Mouse (Mus musculus): ENCODE measurements around the gene Tnf. TPM values are rescaled to one million over a fixed set of nuclear protein-coding genes. Genes with fewer than 3 reads are reported as not detected.

Gene Tnf
- polyA plus RNA-seq, 1 experiment = 0.05 TPM

DNA sequence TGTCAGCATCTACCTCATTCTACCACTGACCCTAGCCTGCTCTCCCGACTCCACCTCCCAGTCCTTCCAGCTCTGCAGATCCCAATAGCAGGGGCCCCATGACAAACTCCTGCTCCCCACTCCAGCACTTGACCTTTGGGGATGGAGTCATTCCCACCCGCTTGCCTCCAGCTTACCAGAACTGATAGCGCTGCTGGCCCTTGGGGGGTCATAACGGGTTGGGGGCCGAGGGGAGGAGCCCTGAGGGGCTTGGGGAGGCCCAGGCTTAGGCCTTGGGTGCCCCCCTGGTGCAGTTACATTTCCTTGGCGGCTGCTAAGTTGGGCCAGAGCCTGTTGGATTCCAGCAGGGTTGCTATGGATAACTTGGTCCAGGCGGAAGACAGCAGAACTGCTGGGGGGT lies 47.2 kb downstream of the Tnf start:
- TF ChIP-seq POLR2AphosphoS2 (IDR thresholded peaks at IDR 0.05; ENCODE audit: insufficient read length, low read depth) (no peak), CEBPB (IDR thresholded peaks at IDR 0.05; ENCODE audit: insufficient read depth, poor library complexity, severe bottlenecking) (no peak), E2F4 (IDR thresholded peaks at IDR 0.05; ENCODE audit: insufficient read depth) (no peak), MAX (IDR thresholded peaks at IDR 0.05; ENCODE audit: low read depth) (no peak), MYOG (IDR thresholded peaks at IDR 0.05; ENCODE audit: control insufficient read depth in 1 of 3, insufficient read depth in 1 of 3, insufficient read length in 2 of 3, low read depth in 2 of 3) (no peak), SRF (IDR thresholded peaks at IDR 0.05; ENCODE audit: control insufficient read depth, insufficient read length, low read depth) (no peak), POLR2A (IDR thresholded peaks at IDR 0.05; ENCODE audit: insufficient read length, low read depth) (no peak), USF1 (IDR thresholded peaks at IDR 0.05; ENCODE audit: low read depth) (no peak), REST (IDR thresholded peaks at IDR 0.05; ENCODE audit: insufficient read depth, insufficient read length) (no peak), MYOD1 (IDR thresholded peaks at IDR 0.05; ENCODE audit: control insufficient read depth in 1 of 3, insufficient read length in 2 of 3, low read depth in 2 of 3) (no peak), TCF12 (IDR thresholded peaks at IDR 0.05; ENCODE audit: insufficient read depth, poor library complexity, severe bottlenecking) (no peak)
- no peak overlapping the region for H3K4me2 ChIP-seq (ENCODE audit: low read depth)
- H3K36me3 ChIP-seq (ENCODE audit: control insufficient read depth, insufficient read depth) = peaks cover 39% of the 10 kb centered on the region
- peaks cover 15% of the 10 kb centered on the region for H3K79me2 ChIP-seq (ENCODE audit: control insufficient read depth, insufficient read depth)
- H3K27me3 ChIP-seq (ENCODE audit: control insufficient read depth, insufficient read depth, insufficient read length) = no peaks in the 10 kb centered on the region
- H3ac ChIP-seq (ENCODE audit: control insufficient read depth, insufficient read length) = no peak overlapping the region
- H3K4me3 ChIP-seq = no peak overlapping the region

DNA sequence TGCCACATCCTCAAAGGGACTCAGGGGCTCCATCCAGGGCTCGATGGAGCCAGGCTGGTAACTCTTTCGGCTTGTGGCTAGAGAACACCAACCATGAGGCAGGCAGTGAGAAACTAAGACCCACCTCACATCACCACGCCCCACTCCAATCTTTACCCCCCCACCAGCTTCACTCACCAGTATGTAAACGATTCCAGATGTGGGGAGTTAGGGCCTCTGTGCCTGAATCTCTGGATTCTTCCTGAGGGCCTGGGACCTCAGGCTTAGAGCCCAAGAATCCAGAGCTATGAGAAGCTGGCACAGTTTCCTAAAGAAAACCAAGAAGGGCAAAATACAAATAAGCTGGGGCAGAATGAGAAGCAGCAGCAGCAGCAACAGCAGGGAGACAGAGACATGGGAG lies 47.9 kb downstream of the Tnf start:
- no peak overlapping the region for H3K4me3 ChIP-seq
- TF ChIP-seq TCF3 (IDR thresholded peaks at IDR 0.05; ENCODE audit: insufficient read length, low read depth) (no peak), MYOG (IDR thresholded peaks at IDR 0.05; ENCODE audit: control insufficient read depth in 1 of 3, insufficient read depth in 1 of 3, insufficient read length in 2 of 3, low read depth in 2 of 3) (no peak), USF1 (IDR thresholded peaks at IDR 0.05; ENCODE audit: low read depth) (no peak), SRF (IDR thresholded peaks at IDR 0.05; ENCODE audit: control insufficient read depth, insufficient read length, low read depth) (no peak), E2F4 (IDR thresholded peaks at IDR 0.05; ENCODE audit: insufficient read depth) (no peak), POLR2A (IDR thresholded peaks at IDR 0.05; ENCODE audit: insufficient read length, low read depth) (no peak), MAX (IDR thresholded peaks at IDR 0.05; ENCODE audit: low read depth) (no peak), MYOD1 (IDR thresholded peaks at IDR 0.05; ENCODE audit: control insufficient read depth in 1 of 3, insufficient read length in 2 of 3, low read depth in 2 of 3) (no peak), REST (IDR thresholded peaks at IDR 0.05; ENCODE audit: insufficient read depth, insufficient read length) (no peak)
- no peak overlapping the region for H3ac ChIP-seq (ENCODE audit: control insufficient read depth, insufficient read length)
- no peak overlapping the region for H3K4me2 ChIP-seq (ENCODE audit: low read depth)
- peaks cover 41% of the 10 kb centered on the region for H3K36me3 ChIP-seq (ENCODE audit: control insufficient read depth, insufficient read depth)
- no peaks in the 10 kb centered on the region for H3K27me3 ChIP-seq (ENCODE audit: control insufficient read depth, insufficient read depth, insufficient read length)
- H3K79me2 ChIP-seq (ENCODE audit: control insufficient read depth, insufficient read depth) = peaks cover 12% of the 10 kb centered on the region

DNA sequence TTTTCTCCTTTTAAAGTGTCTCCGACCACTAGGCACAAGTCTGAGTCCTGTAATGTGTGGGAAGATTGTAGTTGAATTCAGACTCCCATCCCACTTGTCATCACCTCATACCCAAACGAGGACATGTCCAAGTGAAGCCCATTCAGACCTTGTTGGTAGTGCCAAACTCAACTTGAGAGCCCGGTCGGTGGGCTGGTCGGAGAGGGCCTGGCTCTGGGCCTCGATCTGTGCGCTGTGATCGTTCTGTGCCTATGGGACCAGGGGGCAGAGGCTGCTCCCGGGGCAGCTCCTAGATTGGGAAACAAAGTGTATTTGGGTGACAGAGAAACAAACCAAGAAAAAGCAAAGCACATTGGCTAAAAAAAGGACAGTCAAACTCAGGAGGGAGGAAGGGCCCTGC lies 48.7 kb downstream of the Tnf start:
- no peak overlapping the region for H3K4me3 ChIP-seq
- H3K4me2 ChIP-seq (ENCODE audit: low read depth) = no peak overlapping the region
- no peaks in the 10 kb centered on the region for H3K27me3 ChIP-seq (ENCODE audit: control insufficient read depth, insufficient read depth, insufficient read length)
- TF ChIP-seq USF1 (IDR thresholded peaks at IDR 0.05; ENCODE audit: low read depth) (no peak), TCF3 (IDR thresholded peaks at IDR 0.05; ENCODE audit: insufficient read length, low read depth) (no peak), MAX (IDR thresholded peaks at IDR 0.05; ENCODE audit: low read depth) (no peak), TCF12 (IDR thresholded peaks at IDR 0.05; ENCODE audit: insufficient read depth, poor library complexity, severe bottlenecking) (no peak), POLR2AphosphoS2 (IDR thresholded peaks at IDR 0.05; ENCODE audit: insufficient read length, low read depth) (no peak), SRF (IDR thresholded peaks at IDR 0.05; ENCODE audit: control insufficient read depth, insufficient read length, low read depth) (no peak), CEBPB (IDR thresholded peaks at IDR 0.05; ENCODE audit: insufficient read depth, poor library complexity, severe bottlenecking) (no peak), MYOG (IDR thresholded peaks at IDR 0.05; ENCODE audit: control insufficient read depth in 1 of 3, insufficient read depth in 1 of 3, insufficient read length in 2 of 3, low read depth in 2 of 3) (no peak), MYOD1 (IDR thresholded peaks at IDR 0.05; ENCODE audit: control insufficient read depth in 1 of 3, insufficient read length in 2 of 3, low read depth in 2 of 3) (no peak), REST (IDR thresholded peaks at IDR 0.05; ENCODE audit: insufficient read depth, insufficient read length) (no peak), POLR2A (IDR thresholded peaks at IDR 0.05; ENCODE audit: insufficient read length, low read depth) (no peak), E2F4 (IDR thresholded peaks at IDR 0.05; ENCODE audit: insufficient read depth) (no peak)
- peaks cover 8% of the 10 kb centered on the region for H3K79me2 ChIP-seq (ENCODE audit: control insufficient read depth, insufficient read depth)
- no peak overlapping the region for H3ac ChIP-seq (ENCODE audit: control insufficient read depth, insufficient read length)
- H3K36me3 ChIP-seq (ENCODE audit: control insufficient read depth, insufficient read depth) = peaks cover 45% of the 10 kb centered on the region

DNA sequence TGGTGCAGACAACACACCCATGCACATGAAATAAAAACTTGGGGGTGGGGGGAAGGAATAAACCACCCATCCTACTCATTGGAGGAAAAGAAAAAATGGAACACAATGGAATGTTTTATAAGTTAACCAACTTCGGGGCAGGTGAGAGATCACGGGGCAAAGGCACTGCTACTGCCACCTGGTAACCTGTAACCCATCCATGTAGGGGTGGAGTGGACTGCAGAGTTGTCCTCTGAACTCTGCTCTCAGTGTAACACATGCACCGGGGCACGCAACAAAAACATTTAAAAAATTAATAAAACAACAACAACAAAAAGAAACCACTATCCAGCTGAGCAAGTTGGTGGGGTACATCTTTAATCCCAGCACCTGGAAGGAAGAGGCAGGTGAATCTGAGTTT lies 49.7 kb downstream of the Tnf start:
- H3K36me3 ChIP-seq (ENCODE audit: control insufficient read depth, insufficient read depth) = peaks cover 44% of the 10 kb centered on the region
- H3ac ChIP-seq (ENCODE audit: control insufficient read depth, insufficient read length) = no peak overlapping the region
- no peak overlapping the region for H3K4me3 ChIP-seq
- H3K79me2 ChIP-seq (ENCODE audit: control insufficient read depth, insufficient read depth) = peaks cover 1% of the 10 kb centered on the region
- H3K4me2 ChIP-seq (ENCODE audit: low read depth) = no peak overlapping the region
- H3K27me3 ChIP-seq (ENCODE audit: control insufficient read depth, insufficient read depth, insufficient read length) = no peaks in the 10 kb centered on the region
- TF ChIP-seq CEBPB (IDR thresholded peaks at IDR 0.05; ENCODE audit: insufficient read depth, poor library complexity, severe bottlenecking) (no peak), POLR2AphosphoS2 (IDR thresholded peaks at IDR 0.05; ENCODE audit: insufficient read length, low read depth) (no peak), REST (IDR thresholded peaks at IDR 0.05; ENCODE audit: insufficient read depth, insufficient read length) (no peak), TCF3 (IDR thresholded peaks at IDR 0.05; ENCODE audit: insufficient read length, low read depth) (no peak), SRF (IDR thresholded peaks at IDR 0.05; ENCODE audit: control insufficient read depth, insufficient read length, low read depth) (no peak), USF1 (IDR thresholded peaks at IDR 0.05; ENCODE audit: low read depth) (no peak), POLR2A (IDR thresholded peaks at IDR 0.05; ENCODE audit: insufficient read length, low read depth) (no peak), TCF12 (IDR thresholded peaks at IDR 0.05; ENCODE audit: insufficient read depth, poor library complexity, severe bottlenecking) (no peak), MAX (IDR thresholded peaks at IDR 0.05; ENCODE audit: low read depth) (no peak), MYOD1 (IDR thresholded peaks at IDR 0.05; ENCODE audit: control insufficient read depth in 1 of 3, insufficient read length in 2 of 3, low read depth in 2 of 3) (no peak), E2F4 (IDR thresholded peaks at IDR 0.05; ENCODE audit: insufficient read depth) (no peak), MYOG (IDR thresholded peaks at IDR 0.05; ENCODE audit: control insufficient read depth in 1 of 3, insufficient read depth in 1 of 3, insufficient read length in 2 of 3, low read depth in 2 of 3) (no peak)

Other genes starting within 250 kb of the Tnf start
- gene Hspa1b, start 242.8 kb downstream of the Tnf start, polyA plus RNA-seq (2012; fragmentation: generic; extraction: Trizol) = 7.3 TPM
- gene Gm20481, start 232.1 kb downstream of the Tnf start, polyA plus RNA-seq (2012; fragmentation: generic; extraction: Trizol) = not detected
- gene Hspa1a, start 229.9 kb downstream of the Tnf start, polyA plus RNA-seq (2012; fragmentation: generic; extraction: Trizol) = 1.8 TPM
- gene Hspa1l, start 229.3 kb downstream of the Tnf start, polyA plus RNA-seq (2012; fragmentation: generic; extraction: Trizol) = 1.3 TPM
- 52.3 TPM for gene Lsm2, start 220.1 kb downstream of the Tnf start, polyA plus RNA-seq (2012; fragmentation: generic; extraction: Trizol)
- gene Vars, start 201.0 kb downstream of the Tnf start, polyA plus RNA-seq (2012; fragmentation: generic; extraction: Trizol) = 208 TPM
- 0.05 TPM for gene Vwa7, start 185.4 kb downstream of the Tnf start, polyA plus RNA-seq (2012; fragmentation: generic; extraction: Trizol)
- 0.14 TPM for gene Sapcd1, start 174.0 kb downstream of the Tnf start, polyA plus RNA-seq (2012; fragmentation: generic; extraction: Trizol)
- 2.1 TPM for gene Msh5, start 155.3 kb downstream of the Tnf start, polyA plus RNA-seq (2012; fragmentation: generic; extraction: Trizol)
- 412 TPM for gene Clic1, start 152.0 kb downstream of the Tnf start, polyA plus RNA-seq (2012; fragmentation: generic; extraction: Trizol)
- 101 TPM for gene Ddah2, start 143.0 kb downstream of the Tnf start, polyA plus RNA-seq (2012; fragmentation: generic; extraction: Trizol)
- 0.18 TPM for gene Ly6g6c, start 136.6 kb downstream of the Tnf start, polyA plus RNA-seq (2012; fragmentation: generic; extraction: Trizol)
- not detected for gene Mpig6b, start 135.8 kb downstream of the Tnf start, polyA plus RNA-seq (2012; fragmentation: generic; extraction: Trizol)
- not detected for gene Ly6g6e, start 125.1 kb downstream of the Tnf start, polyA plus RNA-seq (2012; fragmentation: generic; extraction: Trizol)
- gene Ly6g6d, start 123.9 kb downstream of the Tnf start, polyA plus RNA-seq (2012; fragmentation: generic; extraction: Trizol) = not detected
- not detected for gene Ly6g6f, start 116.4 kb downstream of the Tnf start, polyA plus RNA-seq (2012; fragmentation: generic; extraction: Trizol)
- 64.7 TPM for gene Abhd16a, start 112.7 kb downstream of the Tnf start, polyA plus RNA-seq (2012; fragmentation: generic; extraction: Trizol)
- not detected for gene Ly6g5c, start 93.7 kb downstream of the Tnf start, polyA plus RNA-seq (2012; fragmentation: generic; extraction: Trizol)
- 0.11 TPM for gene Ly6g5b, start 86.6 kb downstream of the Tnf start, polyA plus RNA-seq (2012; fragmentation: generic; extraction: Trizol)
- 17.4 TPM for gene Gpank1, start 80.6 kb downstream of the Tnf start, polyA plus RNA-seq (2012; fragmentation: generic; extraction: Trizol)
- gene Csnk2b, start 80.0 kb downstream of the Tnf start, polyA plus RNA-seq (2012; fragmentation: generic; extraction: Trizol) = 320 TPM
- gene D17H6S53E, start 75.6 kb downstream of the Tnf start, polyA plus RNA-seq (2012; fragmentation: generic; extraction: Trizol) = 12.8 TPM
- gene Apom, start 70.0 kb downstream of the Tnf start, polyA plus RNA-seq (2012; fragmentation: generic; extraction: Trizol) = 0.18 TPM
- gene Bag6, start 66.8 kb downstream of the Tnf start, polyA plus RNA-seq (2012; fragmentation: generic; extraction: Trizol) = 271 TPM
- 153 TPM for gene Prrc2a, start 37.1 kb downstream of the Tnf start, polyA plus RNA-seq (2012; fragmentation: generic; extraction: Trizol)
- not detected for gene Aif1, start 25.9 kb downstream of the Tnf start, polyA plus RNA-seq (2012; fragmentation: generic; extraction: Trizol)
- gene Lst1, start 13.6 kb downstream of the Tnf start, polyA plus RNA-seq (2012; fragmentation: generic; extraction: Trizol) = 4.3 TPM
- 0.05 TPM for gene Ltb, start 7.6 kb downstream of the Tnf start, polyA plus RNA-seq (2012; fragmentation: generic; extraction: Trizol)
- gene Lta, start 3.3 kb upstream of the Tnf start, polyA plus RNA-seq (2012; fragmentation: generic; extraction: Trizol) = 0.26 TPM
- gene Gm16181, start 18.8 kb upstream of the Tnf start, polyA plus RNA-seq (2012; fragmentation: generic; extraction: Trizol) = 0.18 TPM
- gene Atp6v1g2, start 31.7 kb upstream of the Tnf start, polyA plus RNA-seq (2012; fragmentation: generic; extraction: Trizol) = 2.0 TPM
- gene Nfkbil1, start 33.8 kb upstream of the Tnf start, polyA plus RNA-seq (2012; fragmentation: generic; extraction: Trizol) = 27.1 TPM
- gene Ddx39b, start 39.7 kb upstream of the Tnf start, polyA plus RNA-seq (2012; fragmentation: generic; extraction: Trizol) = 268 TPM
- gene H2-D1, start 60.7 kb upstream of the Tnf start, polyA plus RNA-seq (2012; fragmentation: generic; extraction: Trizol) = 38.3 TPM
- 6.6 TPM for gene H2-Q1, start 118.4 kb upstream of the Tnf start, polyA plus RNA-seq (2012; fragmentation: generic; extraction: Trizol)
- gene H2-Q2, start 140.2 kb upstream of the Tnf start, polyA plus RNA-seq (2012; fragmentation: generic; extraction: Trizol) = 0.17 TPM
- gene H2-Q4, start 177.6 kb upstream of the Tnf start, polyA plus RNA-seq (2012; fragmentation: generic; extraction: Trizol) = 8.3 TPM
- not detected for gene H2-Q6, start 222.8 kb upstream of the Tnf start, polyA plus RNA-seq (2012; fragmentation: generic; extraction: Trizol)
- gene H2-Q7, start 237.1 kb upstream of the Tnf start, polyA plus RNA-seq (2012; fragmentation: generic; extraction: Trizol) = 0.06 TPM

Data from myocyte (in vitro differentiated cells).